Mouse (Mus musculus) adrenal gland, adult 18-20 months (tissue): ENCODE results near the gene Gorab. TPM values are rescaled to one million over a fixed set of nuclear protein-coding genes. Genes with fewer than 3 reads are reported as not detected.

Experiments used
- DNase-seq, 2 experiments: peaks; one replicate each; pipeline ENCODE4 v3.0.0; 2021 to 2022; ENCODE audit warnings: low spot score in 2 of 2
- total RNA-seq, 2 experiments: library from RNA; stranded (reverse); gene quantifications; 1 replicate in 1 of 2; 2 replicates in 1 of 2; pipeline ENCODE4 v1.2.3; 2021

Gene Gorab
- total RNA-seq, 2 experiments from 2014 or later = 9.6 to 10.6 TPM

- no peak for DNase-seq
These were observed 45.3 kb downstream of the Gorab start for GRCm38 (mm10) chr1:163358165-163358564.

DNA sequence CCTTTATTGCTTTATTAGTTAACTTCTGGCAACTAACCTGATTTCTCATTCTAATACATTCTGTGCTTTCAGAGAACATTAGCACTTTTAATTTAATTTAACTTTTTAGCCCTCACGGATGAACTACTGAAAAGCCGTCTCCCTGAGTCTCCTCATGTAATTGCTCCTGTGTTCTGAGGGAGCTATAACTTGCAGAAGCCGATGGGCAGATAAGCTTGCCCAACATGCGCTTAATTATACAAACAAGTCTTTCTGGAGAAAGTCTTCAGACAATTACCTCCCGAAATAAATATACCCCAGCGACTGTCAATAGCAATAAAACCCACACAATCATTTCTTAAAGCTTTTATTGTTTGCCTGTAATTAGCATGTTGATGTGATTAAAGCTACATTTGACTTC is 45.7 kb downstream of the Gorab start:
- DNase-seq = no peak

- no peak for DNase-seq
These were observed 47.3 kb downstream of the Gorab start for GRCm38 (mm10) chr1:163356167-163356566.

GRCm38 (mm10) chr1:163355626-163356156 is 47.8 kb downstream of the Gorab start:
- no peak for DNase-seq

- no peak for DNase-seq
These were observed 52.5 kb downstream of the Gorab start for GRCm38 (mm10) chr1:163350988-163351387.

- DNase-seq = no peak
These were observed 57.9 kb downstream of the Gorab start for GRCm38 (mm10) chr1:163345541-163345940.

DNA sequence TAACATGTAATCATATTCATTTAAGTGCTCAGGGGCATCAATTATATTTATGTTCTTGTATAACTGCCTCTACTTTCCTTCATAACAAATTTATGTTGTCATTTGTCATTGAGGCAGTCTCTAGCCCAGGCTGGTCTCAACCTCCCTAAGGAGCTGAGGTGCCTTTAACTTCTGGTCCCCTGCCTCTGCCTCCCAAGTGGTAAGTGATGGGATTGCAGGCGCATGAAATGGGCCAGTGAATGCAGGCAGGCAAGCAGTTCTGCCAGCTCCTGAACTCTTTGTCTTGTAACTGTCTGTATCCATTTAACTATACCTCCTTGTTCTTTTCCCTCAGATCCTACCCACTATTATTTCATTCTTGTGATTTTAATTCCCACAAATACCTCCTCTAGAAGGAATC is 58.5 kb downstream of the Gorab start:
- DNase-seq = no peak

GRCm38 (mm10) chr1:163339219-163339561 is 64.3 kb downstream of the Gorab start:
- no peak for DNase-seq

- DNase-seq = no peak
These were observed 64.8 kb downstream of the Gorab start for GRCm38 (mm10) chr1:163338525-163339218.

DNA sequence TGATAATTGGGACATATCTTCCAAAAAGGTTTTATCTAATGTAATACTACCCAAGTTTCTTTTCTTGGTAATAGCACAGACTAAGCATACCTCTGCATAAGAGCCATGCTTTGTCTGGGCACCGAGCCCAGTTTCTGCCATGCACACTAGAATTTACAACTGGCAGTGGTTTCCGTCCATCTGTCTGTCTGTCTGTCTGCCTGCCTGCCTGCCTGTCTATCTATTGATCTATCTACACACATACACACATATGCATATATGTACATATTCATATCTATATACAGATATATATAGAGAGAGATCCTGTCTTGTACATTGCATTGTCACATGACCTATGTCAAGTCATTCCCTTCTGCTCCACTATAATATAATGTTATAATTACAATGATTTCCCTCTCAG is 65.6 kb downstream of the Gorab start:
- no peak for DNase-seq

Other genes with a start within 250 kb of the Gorab start
- 10 to 100 TPM in 1 of 2 experiments, 1 to 10 TPM in 1; 5.6 to 10.8 TPM for gene Prrx1, start 90.0 kb downstream of the Gorab start, total RNA-seq